8 mouse cellular contexts compared by ENCODE assay signal in genomic region chr5:120647814-120648491, GRCm38 (mm10). TPM values are rescaled to one million over a fixed set of nuclear protein-coding genes. Genes with fewer than 3 reads are reported as not detected.
DNase-seq lines count a peak whose midpoint lies in the region; ATAC-seq and TF ChIP-seq lines count a peak whose summit lies in the region.

No protein-coding gene starts in this region.

- TF ChIP-seq POLR2A in thymus, adult 2 months (IDR thresholded peaks at IDR 0.05; ENCODE audit: control insufficient read depth, extremely low read depth, insufficient read depth, low read length, poor library complexity) = no peak

- no peak overlapping the region for H3K9ac ChIP-seq in lung, postnatal 0 days (replicated peaks; ENCODE audit: low read depth)

- no peaks in the 10 kb centered on the region for H3K36me3 ChIP-seq in lung, postnatal 0 days (ENCODE audit: insufficient read depth, low read length)
- H3K36me3 ChIP-seq in thymus, adult 2 months (ENCODE audit: control insufficient read depth, insufficient read depth, low read length) = no peaks in the 10 kb centered on the region

- no peak overlapping the region for H3K4me3 ChIP-seq in lung, postnatal 0 days (ENCODE audit: low read depth, low read length)
- H3K4me3 ChIP-seq in thymus, adult 2 months (ENCODE audit: control insufficient read depth, insufficient read depth, low read length) = no peak overlapping the region

- H3K27ac ChIP-seq in lung, postnatal 0 days (ENCODE audit: low read length) = no peak overlapping the region
- peak overlapping the region; percentile 61 for H3K27ac ChIP-seq in thymus, adult 2 months (ENCODE audit: control insufficient read depth, insufficient read depth, low read length)

- no peaks in the 10 kb centered on the region for H3K9me3 ChIP-seq in lung, postnatal 0 days (ENCODE audit: low read length)

- peaks cover 6% of the 10 kb centered on the region for H3K4me1 ChIP-seq in lung, postnatal 0 days (ENCODE audit: insufficient read depth, low read depth, low read length)
- peaks cover 44% of the 10 kb centered on the region for H3K4me1 ChIP-seq in thymus, adult 2 months (replicated peaks; ENCODE audit: control insufficient read depth, insufficient read depth, low read length)

- ATAC-seq in lung, postnatal 0 days = no peak

- peaks cover 36% of the 10 kb centered on the region for H3K27me3 ChIP-seq in lung, postnatal 0 days (replicated peaks; ENCODE audit: insufficient read depth, low read length)
- H3K27me3 ChIP-seq in thymus, adult 2 months (ENCODE audit: control insufficient read depth, insufficient read depth, low read length) = no peaks in the 10 kb centered on the region

- no peak for TF ChIP-seq EP300 in lung, postnatal 0 days (IDR thresholded peaks at IDR 0.05)

- 32% methylated on average over 12 of the region's 12 CpGs for WGBS in lung, postnatal 0 days
- 2% methylated on average over 12 of the region's 12 CpGs for WGBS in thymus, adult 2 months

- peak overlapping the region; percentile 40; the same call in 1 of the 2 replicates for H3K4me2 ChIP-seq in lung, postnatal 0 days (replicated peaks; ENCODE audit: low read depth, low read length)

- DNase-seq in frontal cortex, postnatal 36 days (ENCODE audit: low spot score in 2 of 2) = peak; percentile 43 to 58
- DNase-seq in frontal cortex, postnatal 14 days (ENCODE audit: low spot score in 2 of 2) = no peak
- DNase-seq in lung, postnatal 0 days (ENCODE audit: low spot score) = no peak
- no peak for DNase-seq in lung, adult 18-20 months
- peak; percentile 21 to 26 for DNase-seq in kidney, postnatal 36 days
- DNase-seq in thymus, adult 2 months = peak; percentile 54
- no peak for DNase-seq in embryo, embryonic 9.5 days (ENCODE audit: extremely low spot score)
- DNase-seq in ovary, adult 18-20 months (ENCODE audit: low spot score) = no peak

- TF ChIP-seq CTCF in lung, postnatal 0 days (IDR thresholded peaks at IDR 0.05) = peak; percentile 11; the same call in 1 of the 2 replicates
- peak; percentile 64; the same call in 1 of the 2 replicates for TF ChIP-seq CTCF in thymus, adult 2 months (IDR thresholded peaks at IDR 0.05; ENCODE audit: borderline replicate concordance, control insufficient read depth, extremely low read depth, insufficient read depth, low read length, poor library complexity)

RNA-seq across cellular contexts. Expression of gene Rasal1, which starts 0.7 kb away (rescaled TPM):
- not detected in 2 replicates for polyA plus RNA-seq in lung, postnatal 0 days (2015; fragmentation: Nextera tagmentation; extraction: Ambion mirVana)
- 27.7 and 28.0 TPM in 2 replicates for polyA plus RNA-seq in thymus, adult 2 months (2012; rRNA removed)

RNA-seq across cellular contexts. Expression of gene Cfap73, which starts 13.9 kb away (rescaled TPM):
- 1.3 and 2.0 TPM in 2 replicates for polyA plus RNA-seq in lung, postnatal 0 days (2015; fragmentation: Nextera tagmentation; extraction: Ambion mirVana)
- polyA plus RNA-seq in thymus, adult 2 months (2012; rRNA removed) = 0.15 and 0.33 TPM in 2 replicates

RNA-seq across cellular contexts. Expression of gene Ddx54, which starts 35.4 kb away (rescaled TPM):
- 24.9 and 25.4 TPM in 2 replicates for polyA plus RNA-seq in lung, postnatal 0 days (2015; fragmentation: Nextera tagmentation; extraction: Ambion mirVana)
- polyA plus RNA-seq in thymus, adult 2 months (2012; rRNA removed) = 429 and 448 TPM in 2 replicates

RNA-seq across cellular contexts. Expression of gene Rita1, which starts 35.6 kb away (rescaled TPM):
- 9.9 and 10.0 TPM in 2 replicates for polyA plus RNA-seq in lung, postnatal 0 days (2015; fragmentation: Nextera tagmentation; extraction: Ambion mirVana)
- 18.8 and 20.6 TPM in 2 replicates for polyA plus RNA-seq in thymus, adult 2 months (2012; rRNA removed)

RNA-seq across cellular contexts. Expression of gene Iqcd, which starts 59.1 kb away (rescaled TPM):
- polyA plus RNA-seq in lung, postnatal 0 days (2015; fragmentation: Nextera tagmentation; extraction: Ambion mirVana) = 1.7 and 2.0 TPM in 2 replicates
- 2.8 and 3.0 TPM in 2 replicates for polyA plus RNA-seq in thymus, adult 2 months (2012; rRNA removed)

Comparison
In these comparisons a context has a peak if more than half of its experiments do, and no peak if none do; other contexts are left out.
1. DNase-seq: peak in frontal cortex, postnatal 36 days (2 of 2), kidney, postnatal 36 days (2 of 2) and thymus, adult 2 months (single experiment); none in frontal cortex, postnatal 14 days (0 of 2), lung, postnatal 0 days (single experiment), lung, adult 18-20 months (0 of 2), embryo, embryonic 9.5 days (single experiment) and ovary, adult 18-20 months (single experiment).
2. RNA of gene Rasal1, which starts 0.7 kb away (polyA plus RNA-seq): 27.7 to 28.0 TPM in thymus, adult 2 months; not detected in lung, postnatal 0 days; every median in the first group is over 10 times any median in the second.
3. RNA of gene Ddx54, which starts 35.4 kb away (polyA plus RNA-seq): 429 to 448 TPM in thymus, adult 2 months; 24.9 to 25.4 TPM in lung, postnatal 0 days; every median in the first group is over 10 times any median in the second.